Mouse (Mus musculus) embryonic facial prominence, embryonic 12.5 days (tissue): ENCODE results near the gene Vmn1r135. TPM values are rescaled to one million over a fixed set of nuclear protein-coding genes. Genes with fewer than 3 reads are reported as not detected.
"Not testable (repeated sequence)": the region's sequence is repeated elsewhere in the genome, so short reads cannot be mapped to it uniquely, and the experiment has no call there.

Experiments
- ATAC-seq: fragments of 200-750 bp; cut with Nextera tagmentation; 2 replicates; pipeline ENCODE4 v1.8.0; 2017; ENCODE audit not compliant: insufficient number of reproducible peaks, insufficient read depth, low FRiP score, low TSS enrichment
- H3K27ac ChIP-seq: fragments of 300-500 bp; sonication (generic); 2 replicates; pipeline ENCODE4 v1.5.1; 2016; ENCODE audit warnings: mild to moderate bottlenecking
- H3K27me3 ChIP-seq: fragments of 300-500 bp; sonication (generic); 2 replicates; pipeline ENCODE4 v1.6.1; 2016; ENCODE audit warnings: mild to moderate bottlenecking, moderate library complexity
- H3K36me3 ChIP-seq: fragments of 300-500 bp; sonication (generic); 2 replicates; pipeline ENCODE4 v1.6.1; 2016; ENCODE audit warnings: mild to moderate bottlenecking
- H3K4me1 ChIP-seq: fragments of 300-500 bp; sonication (generic); 2 replicates; pipeline ENCODE4 v1.6.1; 2016
- H3K4me2 ChIP-seq: fragments of 300-500 bp; sonication (generic); replicated peaks from 2 replicates; pipeline ENCODE4 v1.6.1; 2016; ENCODE audit warnings: mild to moderate bottlenecking, moderate library complexity
- H3K4me3 ChIP-seq: fragments of 300-500 bp; sonication (generic); 2 replicates; pipeline ENCODE4 v1.5.1; 2016; ENCODE audit warnings: mild to moderate bottlenecking
- H3K9ac ChIP-seq: fragments of 300-500 bp; sonication (generic); 2 replicates; pipeline ENCODE4 v1.6.1; 2016; ENCODE audit warnings: mild to moderate bottlenecking, moderate library complexity
- H3K9me3 ChIP-seq: fragments of 300-500 bp; sonication (generic); 2 replicates; pipeline ENCODE4 v1.6.1; 2016; ENCODE audit warnings: mild to moderate bottlenecking, moderate library complexity
- WGBS: fragments of 180-500 bp; shearing (Covaris S2); methylation state at CpG from one replicate; pipeline ENCODE4 v1.1.7; 2016; 5-methylcytosine and 5-hydroxymethylcytosine counted together
- polyA plus RNA-seq: library from polyadenylated mRNA; unstranded; fragments of >200 nt; fragmentation: Nextera tagmentation; extraction: Ambion mirVana; gene quantifications from 2 replicates; pipeline ENCODE4 v1.2.1, GENCODE M21; 2016

Gene Vmn1r135
- not detected in 2 replicates for polyA plus RNA-seq

DNA sequence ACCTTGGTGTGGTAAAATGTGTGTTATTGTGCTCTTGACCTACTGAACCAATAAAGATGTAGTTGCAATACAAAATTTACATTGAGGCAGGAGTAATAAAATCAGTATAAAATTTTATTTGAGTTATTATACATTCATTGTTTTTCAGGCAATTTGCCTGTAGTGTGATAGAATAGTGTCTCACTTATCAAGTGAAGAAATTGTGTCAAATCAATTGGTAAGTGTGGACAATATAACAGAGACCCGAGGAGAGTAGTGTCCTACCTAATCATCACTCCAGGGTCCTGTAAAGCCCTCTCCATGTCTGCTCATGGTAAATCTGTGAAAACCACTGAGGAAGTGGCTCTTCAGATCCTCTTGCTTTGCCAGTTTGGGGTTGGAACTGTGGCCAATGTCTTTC, at the start of gene Vmn1r135:
Vmn1r135 (plus strand) TSS at position 301 of the 400 bp plus-strand sequence.
- not testable (repeated sequence) for H3K4me3 ChIP-seq, H3K9me3 ChIP-seq, H3K9ac ChIP-seq, H3K27me3 ChIP-seq, ATAC-seq, H3K4me2 ChIP-seq, H3K4me1 ChIP-seq, H3K27ac ChIP-seq, H3K36me3 ChIP-seq
- WGBS, result no CpG with 5 or more reads among the region's 1 CpGs

DNA sequence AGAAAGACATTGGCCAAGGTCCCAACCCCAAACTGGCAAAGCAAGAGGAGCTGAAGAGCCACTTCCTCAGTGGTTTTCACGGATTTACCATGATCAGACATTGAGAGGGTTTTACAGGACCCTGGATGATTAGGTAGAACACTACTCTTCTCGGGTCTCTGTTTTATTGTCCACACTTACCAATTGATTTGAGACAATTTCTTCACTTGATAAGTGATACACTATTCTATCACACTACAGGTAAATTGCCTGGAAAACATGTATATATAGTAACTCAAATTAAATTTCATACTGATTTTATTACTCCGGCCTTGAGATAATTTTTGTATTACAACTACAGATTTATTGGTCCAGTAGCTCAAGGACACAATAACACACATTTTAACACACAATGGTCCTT, 35.5 kb upstream of the Vmn1r135 start, which contains the start of gene Gm4177:
Gm4177 (minus strand) TSS at position 101 of the 400 bp plus-strand sequence.
- no CpG with 5 or more reads among the region's 3 CpGs for WGBS
- H3K27me3 ChIP-seq, H3K4me2 ChIP-seq, H3K36me3 ChIP-seq, H3K9me3 ChIP-seq, H3K27ac ChIP-seq, H3K4me3 ChIP-seq, H3K9ac ChIP-seq, H3K4me1 ChIP-seq, ATAC-seq: not testable (repeated sequence)

DNA sequence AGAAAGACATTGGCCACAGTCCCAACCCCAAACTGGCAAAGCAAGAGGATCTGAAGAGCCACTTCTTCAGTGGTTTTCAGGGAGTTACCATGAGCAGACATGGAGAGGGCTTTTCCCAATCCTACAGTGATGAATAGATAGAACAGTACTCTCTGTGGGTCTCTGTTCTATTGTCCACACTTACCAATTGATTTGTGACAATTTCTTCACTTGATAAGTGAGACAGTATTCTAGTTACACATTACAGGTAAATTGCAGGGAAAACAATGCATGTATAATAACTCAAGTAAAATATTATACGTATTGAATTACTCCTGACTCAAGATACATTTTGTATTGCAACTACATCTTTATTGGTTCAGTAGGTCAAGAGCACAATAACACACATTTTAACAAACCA, 12.0 kb downstream of the Vmn1r135 start, which contains the start of gene Gm5725:
Gm5725 (minus strand) TSS at position 101 of the 400 bp plus-strand sequence.
- not testable (repeated sequence) for H3K9ac ChIP-seq, H3K27me3 ChIP-seq, H3K4me3 ChIP-seq, ATAC-seq, H3K9me3 ChIP-seq, H3K4me1 ChIP-seq, H3K36me3 ChIP-seq, H3K4me2 ChIP-seq, H3K27ac ChIP-seq
- WGBS, result no CpG with 5 or more reads among the region's 1 CpGs

Other genes starting within 250 kb of the Vmn1r135 start
- not detected in 2 replicates for gene Vmn1r132, start 218.3 kb upstream of the Vmn1r135 start, polyA plus RNA-seq
- gene Gm4175, start 70.9 kb upstream of the Vmn1r135 start, polyA plus RNA-seq, result not detected in 2 replicates
- gene Gm4177, start 35.6 kb upstream of the Vmn1r135 start, polyA plus RNA-seq, result not detected in 2 replicates
- gene Gm5725, start 11.9 kb downstream of the Vmn1r135 start, polyA plus RNA-seq, result not detected in 2 replicates
- gene Gm5891, start 88.9 kb downstream of the Vmn1r135 start, polyA plus RNA-seq, result not detected in 2 replicates
- not detected in 2 replicates for gene Vmn1r137, start 162.2 kb downstream of the Vmn1r135 start, polyA plus RNA-seq
- gene Vmn1r138, start 196.5 kb downstream of the Vmn1r135 start, polyA plus RNA-seq, result not detected in 2 replicates
- not detected in 2 replicates for gene Gm6176, start 224.0 kb downstream of the Vmn1r135 start, polyA plus RNA-seq
- gene Vmn1r139, start 236.7 kb downstream of the Vmn1r135 start, polyA plus RNA-seq, result not detected in 2 replicates